Mouse (Mus musculus) ES-E14 (cell line): ENCODE measurements around the gene Scel. TPM values are rescaled to one million over a fixed set of nuclear protein-coding genes. Genes with fewer than 3 reads are reported as not detected.

Experiments
- DNase-seq: peaks from one replicate; pipeline ENCODE4 v3.0.0-alpha.2; 2013; ENCODE audit warnings: low read depth, low spot score
- H3K27ac ChIP-seq: 2 replicates; pipeline ENCODE4 v1.5.1; 2012; ENCODE audit warnings: low read depth, mild to moderate bottlenecking, low read length, moderate library complexity, mixed read lengths; ENCODE audit not compliant: poor library complexity, insufficient read depth, severe bottlenecking
- H3K36me3 ChIP-seq: 2 replicates; pipeline ENCODE4 v1.6.1; 2012; ENCODE audit warnings: mild to moderate bottlenecking, low read length, moderate library complexity, mixed read lengths; ENCODE audit not compliant: control insufficient read depth, poor library complexity, insufficient read depth, severe bottlenecking
- H3K4me1 ChIP-seq, 2 experiments: fragments of 150-350 bp in 1 of 2; sonication (generic) in 1 of 2; 2 replicates each; pipeline ENCODE4 v1.6.1; 2012; ENCODE audit warnings: low read length in 2 of 2, mild to moderate bottlenecking in 1 of 2, mixed read lengths in 1 of 2; ENCODE audit not compliant: control insufficient read depth in 2 of 2, insufficient read depth in 2 of 2, poor library complexity in 1 of 2
- H3K4me3 ChIP-seq, 2 experiments: fragments of 150-350 bp in 1 of 2; sonication (generic) in 1 of 2; 2 replicates each; pipeline ENCODE4 v1.5.1; 2012; ENCODE audit warnings: low read length in 2 of 2, low read depth in 1 of 2, mild to moderate bottlenecking in 1 of 2, mixed read lengths in 1 of 2; ENCODE audit not compliant: insufficient read depth in 1 of 2, poor library complexity in 1 of 2, severe bottlenecking in 1 of 2
- H3K9ac ChIP-seq: 2 replicates; pipeline ENCODE4 v1.6.1; 2012; ENCODE audit warnings: low read depth, mild to moderate bottlenecking, low read length, mixed read lengths; ENCODE audit not compliant: poor library complexity, insufficient read depth, severe bottlenecking
- H3K9me3 ChIP-seq: fragments of 150-350 bp; sonication (generic); 2 replicates; pipeline ENCODE4 v1.6.1; 2012; ENCODE audit warnings: low read depth, mild to moderate bottlenecking, low read length; ENCODE audit not compliant: control insufficient read depth, insufficient read depth
- CHD2 ChIP-seq: IDR thresholded peaks from 2 replicates; pipeline ENCODE4 v1.6.1; 2014; ENCODE audit warnings: mild to moderate bottlenecking, low read depth, low read length, inconsistent platforms
- HCFC1 ChIP-seq: IDR thresholded peaks from 2 replicates; pipeline ENCODE4 v1.6.1; 2012; ENCODE audit warnings: low read length, inconsistent platforms, borderline replicate concordance; ENCODE audit not compliant: insufficient read depth
- MAFK ChIP-seq: IDR thresholded peaks from 2 replicates; pipeline ENCODE4 v1.6.1; 2014; ENCODE audit warnings: mild to moderate bottlenecking, low read depth, low read length, inconsistent platforms; ENCODE audit not compliant: insufficient read depth
- ZC3H11A ChIP-seq: IDR thresholded peaks from 2 replicates; pipeline ENCODE4 v1.6.1; 2012; ENCODE audit warnings: low read depth, mild to moderate bottlenecking, inconsistent platforms, low read length, borderline replicate concordance
- ZNF384 ChIP-seq: IDR thresholded peaks from 2 replicates; pipeline ENCODE4 v1.6.1; 2012; ENCODE audit warnings: low read depth, low read length, inconsistent platforms
- in situ Hi-C, 2 experiments: fragments of 600-800 bp; cut with MboI; formaldehyde crosslinking; loops; one replicate each; pipeline ENCODE4 v1.15.1; 2025; ENCODE audit warnings: low sequenced_read_pairs in 2 of 2, inconsistent platforms in 1 of 2; ENCODE audit not compliant: unreplicated experiment in 2 of 2
- total RNA-seq: library from RNA; depleted of rRNA; stranded (reverse); fragments of 300-350 nt; gene quantifications from 2 replicates; pipeline ENCODE4 v1.2.3, GENCODE M21; 2012; rRNA removed

The Scel gene
- 0.49 and 0.95 TPM in 2 replicates for total RNA-seq

DNA sequence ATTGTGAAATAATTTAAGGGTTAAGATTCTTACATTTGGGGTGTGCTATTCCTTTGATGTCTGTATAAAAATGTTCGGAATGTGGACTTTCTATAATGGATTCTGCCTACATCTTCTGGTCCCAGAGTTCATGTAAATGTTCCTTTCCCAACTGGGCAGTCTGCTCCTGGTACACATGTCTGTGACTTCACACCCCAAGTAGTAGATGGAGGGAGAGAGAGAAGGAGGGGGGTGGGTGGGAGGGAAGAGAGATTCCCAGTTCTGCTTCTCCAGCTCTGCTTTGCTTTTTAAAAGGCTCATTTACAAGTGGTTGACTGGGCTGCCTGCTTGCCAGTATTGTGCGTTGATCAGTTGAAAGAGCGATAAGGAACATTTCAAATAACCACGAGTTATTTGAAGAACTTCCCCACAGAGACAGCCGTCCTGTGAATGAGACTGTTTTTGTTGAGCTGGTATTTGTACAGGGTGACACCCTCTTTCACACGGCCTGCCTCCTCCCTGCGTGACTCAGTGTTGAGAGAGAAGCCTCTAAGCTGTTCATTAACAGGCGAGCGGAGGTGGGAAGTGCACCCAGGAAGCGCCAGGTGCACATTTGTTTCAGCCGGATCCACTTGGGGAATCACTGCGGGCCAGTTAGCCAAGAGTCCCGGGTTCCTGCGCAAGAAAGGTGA is at the start of gene Scel:
TSS of gene Scel (plus strand) at position 541 of the 671 bp plus-strand sequence.
- no peak within 1 kb of the TSS for H3K27ac ChIP-seq
- TF ChIP-seq CHD2 (no peak), ZNF384 (no peak), MAFK (no peak), ZC3H11A (no peak), HCFC1 (no peak)
- no peaks in the 10 kb centered on the region for H3K9me3 ChIP-seq
- DNase-seq: no peak
- in situ Hi-C loops: no loop called here
- H3K36me3 ChIP-seq: no peaks in the 10 kb centered on the region
- H3K4me1 ChIP-seq: no peaks in the 10 kb centered on the region
- no peak within 1 kb of the TSS for H3K4me3 ChIP-seq
- H3K9ac ChIP-seq: no peak within 1 kb of the TSS

DNA sequence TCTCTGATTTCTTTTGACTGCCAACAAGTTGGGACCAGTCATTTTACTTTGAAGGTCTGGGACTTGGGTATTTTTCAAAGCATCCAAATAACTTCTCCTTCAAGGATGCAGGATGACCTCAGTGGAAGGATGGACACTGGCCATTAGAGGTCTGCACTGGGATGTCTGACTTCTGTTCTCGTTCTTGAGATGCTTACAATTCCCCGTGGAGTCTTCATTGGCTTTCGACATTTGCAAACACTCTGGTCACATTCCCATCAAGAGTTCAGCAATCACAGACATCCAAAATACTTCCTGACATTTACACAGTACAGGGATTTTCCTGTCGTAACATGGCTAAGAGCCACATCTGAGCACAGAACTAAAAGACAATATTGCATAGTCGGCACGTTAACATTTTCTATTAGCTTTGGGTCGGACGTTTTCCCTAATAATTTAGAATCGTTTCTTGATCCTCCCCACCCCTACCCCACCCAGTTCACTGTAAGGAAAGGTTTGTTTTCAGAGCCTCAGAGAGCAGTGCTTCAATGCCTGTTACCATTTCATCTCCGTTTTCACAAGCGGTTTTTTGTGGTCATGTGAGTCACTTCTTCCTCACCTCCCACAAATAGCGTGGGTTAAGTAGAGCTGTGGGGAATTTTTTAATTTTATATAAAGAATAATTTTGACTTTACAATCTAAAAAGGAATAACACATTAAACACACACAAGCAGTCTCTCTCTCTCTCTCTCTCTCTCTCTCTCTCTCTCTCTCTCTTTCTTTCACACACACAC is 44.3 kb upstream of the Scel start:
- TF ChIP-seq CHD2 (no peak), ZC3H11A (no peak), ZNF384 (no peak), MAFK (no peak), HCFC1 (no peak)
- peaks cover 3 to 4% of the 10 kb centered on the region in 2 experiments; a peak in 2 of 4 replicates for H3K4me1 ChIP-seq
- no peak overlapping the region for H3K4me3 ChIP-seq
- no peaks in the 10 kb centered on the region for H3K9me3 ChIP-seq
- no peak overlapping the region for H3K9ac ChIP-seq
- in situ Hi-C loops: no loop called here
- no peaks in the 10 kb centered on the region for H3K36me3 ChIP-seq
- no peak for DNase-seq
- no peak overlapping the region for H3K27ac ChIP-seq

DNA sequence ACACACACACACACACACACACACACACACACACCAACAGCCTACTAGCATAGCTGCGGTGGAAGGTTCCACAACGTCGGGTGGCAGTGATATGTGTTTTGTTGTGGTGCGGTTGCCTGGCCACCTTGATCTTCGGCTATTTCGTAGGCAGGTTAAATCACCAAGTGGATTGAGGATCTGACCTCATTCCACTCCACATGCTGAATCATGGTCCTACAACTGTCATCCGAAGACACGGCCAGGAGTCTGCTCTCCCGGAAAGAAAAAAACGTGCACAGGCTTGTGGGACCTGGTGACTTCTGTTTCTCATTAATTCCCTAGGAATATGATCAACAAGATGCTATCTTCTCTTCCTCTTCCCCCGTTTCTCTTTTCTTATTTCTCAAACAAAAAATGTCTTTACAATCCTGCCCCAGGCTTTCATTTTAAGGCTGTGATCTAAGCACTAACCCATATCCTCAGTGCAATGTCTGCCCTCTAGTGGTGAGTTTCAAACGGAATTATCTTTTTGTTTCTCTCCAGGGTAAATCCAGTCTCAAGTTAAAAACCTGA is 43.6 kb upstream of the Scel start:
- Histone ChIP-seq H3K9me3 (no peaks in the 10 kb centered on the region), H3K9ac (no peak overlapping the region), H3K36me3 (no peaks in the 10 kb centered on the region), H3K4me1 (peaks cover 3 to 4% of the 10 kb centered on the region in 2 experiments; a peak in 2 of 4 replicates), H3K27ac (peak overlapping the region; percentile 43; the same call in 1 of the 2 replicates), H3K4me3 (no peak overlapping the region)
- in situ Hi-C loops: no loop called here
- peak; percentile 63 for DNase-seq
- TF ChIP-seq ZC3H11A: peak; percentile 38; the same call in 1 of the 2 replicates
- TF ChIP-seq MAFK: no peak

DNA sequence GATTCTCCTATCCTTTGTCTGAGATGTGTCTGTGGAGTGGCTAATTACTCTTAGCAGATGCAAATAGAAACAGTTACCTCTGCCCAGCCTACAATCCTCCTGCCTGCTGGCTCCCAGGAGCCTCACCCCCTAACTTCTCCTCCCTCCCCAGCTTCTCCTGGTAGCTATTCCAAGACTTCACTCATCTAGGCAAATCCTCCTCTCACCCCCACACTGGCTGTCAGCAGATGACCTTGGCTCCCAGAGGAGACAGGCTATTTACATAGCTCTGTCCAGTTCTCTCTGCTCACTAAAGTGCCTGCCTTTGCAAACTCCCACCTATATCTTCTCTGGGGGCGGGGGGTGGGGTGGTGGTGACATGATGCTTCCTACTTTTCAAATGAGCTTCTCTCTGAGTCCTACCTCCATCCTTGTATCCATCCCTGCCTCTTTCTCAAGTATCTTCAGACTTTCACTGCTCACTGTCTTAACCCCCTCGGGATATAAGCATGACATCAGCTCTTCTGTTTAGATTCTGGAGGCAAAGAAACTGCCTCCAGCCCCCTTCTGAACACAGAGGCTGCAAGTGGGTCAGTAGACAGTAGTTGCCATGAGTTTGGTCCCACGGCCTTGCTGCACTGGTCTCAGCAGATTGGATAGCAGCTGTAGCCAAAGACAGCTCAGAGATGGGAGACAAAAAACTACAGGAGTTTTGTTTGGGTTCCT is 41.9 kb upstream of the Scel start:
- Histone ChIP-seq H3K4me1 (peaks cover 3 to 4% of the 10 kb centered on the region in 2 experiments; a peak in 2 of 4 replicates), H3K9me3 (no peaks in the 10 kb centered on the region), H3K27ac (no peak overlapping the region), H3K36me3 (no peaks in the 10 kb centered on the region), H3K4me3 (no peak overlapping the region), H3K9ac (no peak overlapping the region)
- in situ Hi-C loops: no loop called here
- TF ChIP-seq MAFK (no peak), ZNF384 (no peak), CHD2 (no peak), HCFC1 (no peak), ZC3H11A (no peak)
- peak; percentile 29 for DNase-seq
